8 mouse cellular contexts compared by ENCODE assay signal in genomic region chr3:126595456-126595855, GRCm38 (mm10). TPM values are rescaled to one million over a fixed set of nuclear protein-coding genes. Genes with fewer than 3 reads are reported as not detected.
DNase-seq lines count a peak whose midpoint lies in the region; ATAC-seq lines count a peak whose summit lies in the region.

No protein-coding gene starts in this region.

- H3K36me3 ChIP-seq in hindbrain, embryonic 10.5 days: no peaks in the 10 kb centered on the region
- H3K36me3 ChIP-seq in hindbrain, embryonic 11.5 days (ENCODE audit: control insufficient read depth, insufficient read depth, low read length): no peaks in the 10 kb centered on the region
- H3K36me3 ChIP-seq in embryonic facial prominence, embryonic 12.5 days: no peaks in the 10 kb centered on the region
- H3K36me3 ChIP-seq in hindbrain, embryonic 12.5 days: no peaks in the 10 kb centered on the region
- H3K36me3 ChIP-seq in midbrain, embryonic 12.5 days: no peaks in the 10 kb centered on the region

- no peak overlapping the region for H3K4me2 ChIP-seq in hindbrain, embryonic 11.5 days (replicated peaks; ENCODE audit: low read depth, low read length)
- H3K4me2 ChIP-seq in embryonic facial prominence, embryonic 12.5 days (replicated peaks): peak overlapping the region; percentile 81
- peak overlapping the region; percentile 91; the same call in 1 of the 2 replicates for H3K4me2 ChIP-seq in hindbrain, embryonic 12.5 days (replicated peaks)
- H3K4me2 ChIP-seq in midbrain, embryonic 12.5 days (replicated peaks): peak overlapping the region; percentile 92; the same call in 1 of the 2 replicates

- H3K9me3 ChIP-seq in hindbrain, embryonic 10.5 days: no peaks in the 10 kb centered on the region
- H3K9me3 ChIP-seq in hindbrain, embryonic 11.5 days (ENCODE audit: control insufficient read depth, low read length): no peaks in the 10 kb centered on the region
- H3K9me3 ChIP-seq in embryonic facial prominence, embryonic 12.5 days: no peaks in the 10 kb centered on the region
- no peaks in the 10 kb centered on the region for H3K9me3 ChIP-seq in hindbrain, embryonic 12.5 days (replicated peaks)
- no peaks in the 10 kb centered on the region for H3K9me3 ChIP-seq in midbrain, embryonic 12.5 days

- H3K27me3 ChIP-seq in hindbrain, embryonic 10.5 days (ENCODE audit: insufficient read depth, poor library complexity, severe bottlenecking): no peaks in the 10 kb centered on the region; the same call in 1 of the 2 replicates
- no peaks in the 10 kb centered on the region for H3K27me3 ChIP-seq in hindbrain, embryonic 11.5 days (ENCODE audit: control insufficient read depth, insufficient read depth, low read length)
- no peaks in the 10 kb centered on the region for H3K27me3 ChIP-seq in embryonic facial prominence, embryonic 12.5 days
- no peaks in the 10 kb centered on the region for H3K27me3 ChIP-seq in hindbrain, embryonic 12.5 days
- H3K27me3 ChIP-seq in midbrain, embryonic 12.5 days: no peaks in the 10 kb centered on the region

- no peak for ATAC-seq in hindbrain, embryonic 11.5 days (ENCODE audit: low FRiP score)
- ATAC-seq in embryonic facial prominence, embryonic 12.5 days (ENCODE audit: insufficient number of reproducible peaks, insufficient read depth, low FRiP score, low TSS enrichment): no peak
- no peak for ATAC-seq in hindbrain, embryonic 12.5 days (ENCODE audit: low FRiP score)
- no peak for ATAC-seq in midbrain, embryonic 12.5 days (ENCODE audit: low FRiP score, low read depth)

- 78% methylated on average over 4 of the region's 4 CpGs for WGBS in hindbrain, embryonic 10.5 days
- 74% methylated on average over 4 of the region's 4 CpGs for WGBS in hindbrain, embryonic 11.5 days
- 71% methylated on average over 4 of the region's 4 CpGs for WGBS in embryonic facial prominence, embryonic 12.5 days
- 73% methylated on average over 4 of the region's 4 CpGs for WGBS in hindbrain, embryonic 12.5 days
- 68% methylated on average over 4 of the region's 4 CpGs for whole genome bisulfite sequencing in midbrain, embryonic 12.5 days

- H3K27ac ChIP-seq in hindbrain, embryonic 10.5 days: peak overlapping the region; percentile 95; the same call in 1 of the 2 replicates
- no peak overlapping the region for H3K27ac ChIP-seq in hindbrain, embryonic 11.5 days (ENCODE audit: low read depth, low read length)
- H3K27ac ChIP-seq in embryonic facial prominence, embryonic 12.5 days: no peak overlapping the region
- H3K27ac ChIP-seq in hindbrain, embryonic 12.5 days: no peak overlapping the region; the same call in 1 of the 2 replicates
- H3K27ac ChIP-seq in midbrain, embryonic 12.5 days (replicated peaks): no peak overlapping the region

- H3K4me3 ChIP-seq in hindbrain, embryonic 10.5 days: no peak overlapping the region; the same call in 1 of the 2 replicates
- H3K4me3 ChIP-seq in hindbrain, embryonic 11.5 days (ENCODE audit: low read depth, low read length): no peak overlapping the region
- no peak overlapping the region for H3K4me3 ChIP-seq in embryonic facial prominence, embryonic 12.5 days
- no peak overlapping the region for H3K4me3 ChIP-seq in hindbrain, embryonic 12.5 days
- H3K4me3 ChIP-seq in midbrain, embryonic 12.5 days: no peak overlapping the region

- no peak for DNase-seq in hindbrain, embryonic 10.5 days (ENCODE audit: low spot score)
- DNase-seq in hindbrain, embryonic 11.5 days (ENCODE audit: low spot score): no peak
- DNase-seq in layer of hippocampus, adult 9-10 months (ENCODE audit: low spot score): no peak
- DNase-seq in testis, postnatal 14 days (ENCODE audit: low spot score): no peak
- DNase-seq in cerebellum, adult 18-20 months: no peak

- H3K4me1 ChIP-seq in hindbrain, embryonic 10.5 days (replicated peaks): peaks cover 16% of the 10 kb centered on the region
- no peaks in the 10 kb centered on the region for H3K4me1 ChIP-seq in hindbrain, embryonic 11.5 days (replicated peaks; ENCODE audit: control insufficient read depth, insufficient read depth, low read length)
- H3K4me1 ChIP-seq in embryonic facial prominence, embryonic 12.5 days: 0 out of 2 replicates have a peak, but pooled peaks cover 3% of the 10 kb centered on the region
- H3K4me1 ChIP-seq in hindbrain, embryonic 12.5 days: no peaks in the 10 kb centered on the region; the same call in 1 of the 2 replicates
- H3K4me1 ChIP-seq in midbrain, embryonic 12.5 days: peaks cover 5% of the 10 kb centered on the region; the same call in 1 of the 2 replicates

- no peak overlapping the region for H3K9ac ChIP-seq in hindbrain, embryonic 11.5 days (ENCODE audit: low read depth, low read length)
- no peak overlapping the region for H3K9ac ChIP-seq in embryonic facial prominence, embryonic 12.5 days
- no peak overlapping the region for H3K9ac ChIP-seq in hindbrain, embryonic 12.5 days
- no peak overlapping the region for H3K9ac ChIP-seq in midbrain, embryonic 12.5 days (replicated peaks)

RNA-seq across cellular contexts. Expression of gene Camk2d, which starts 0.6 kb away (rescaled TPM):
- polyA plus RNA-seq in hindbrain, embryonic 10.5 days (2016; fragmentation: Nextera tagmentation; extraction: Ambion mirVana): 11.4 and 11.9 TPM in 2 replicates
- polyA plus RNA-seq in hindbrain, embryonic 11.5 days (2014; fragmentation: Nextera tagmentation; extraction: Ambion mirVana): 15.7 and 20.6 TPM in 2 replicates
- 24.1 and 25.0 TPM in 2 replicates for polyA plus RNA-seq in embryonic facial prominence, embryonic 12.5 days (2016; fragmentation: Nextera tagmentation; extraction: Ambion mirVana)
- polyA plus RNA-seq in hindbrain, embryonic 12.5 days (2016; fragmentation: Nextera tagmentation; extraction: Ambion mirVana): 29.7 and 31.0 TPM in 2 replicates
- polyA plus RNA-seq in midbrain, embryonic 12.5 days (2016; fragmentation: Nextera tagmentation; extraction: Ambion mirVana): 14.1 and 19.7 TPM in 2 replicates
